Mouse (Mus musculus) splenic B cell, adult 2 months (primary cell): ENCODE data around the gene Grin3b.

Experiments used
- DNase-seq: peaks from one replicate; pipeline ENCODE4 v3.0.0-alpha.2; 2011; ENCODE audit warnings: low read depth, low spot score
- H3K27me3 ChIP-seq: 2 replicates; pipeline ENCODE4 v1.6.1; 2012; ENCODE audit warnings: mild to moderate bottlenecking, low read length, moderate library complexity, mixed read lengths; ENCODE audit not compliant: control insufficient read depth, poor library complexity, insufficient read depth, severe bottlenecking
- H3K36me3 ChIP-seq: 2 replicates; pipeline ENCODE4 v1.6.1; 2012; ENCODE audit warnings: mild to moderate bottlenecking, low read length, moderate library complexity, mixed read lengths; ENCODE audit not compliant: control insufficient read depth, poor library complexity, insufficient read depth, severe bottlenecking

The Grin3b gene

GRCm38 (mm10) chr10:79986963-79987362 lies 16.4 kb downstream of the Grin3b start:
- Histone ChIP-seq H3K27me3 (no peaks in the 10 kb centered on the region), H3K36me3 (peaks cover 7% of the 10 kb centered on the region; the same call in 1 of the 2 replicates)
- peak; percentile 97 for DNase-seq

- DNase-seq: no peak
- Histone ChIP-seq H3K36me3 (peaks cover 13% of the 10 kb centered on the region), H3K27me3 (no peaks in the 10 kb centered on the region)
Measured at GRCm38 (mm10) chr10:79987771-79988505, 17.4 kb downstream of the Grin3b start.

- Histone ChIP-seq H3K36me3 (peaks cover 16% of the 10 kb centered on the region), H3K27me3 (no peaks in the 10 kb centered on the region)
- DNase-seq: peak; percentile 57
Measured at GRCm38 (mm10) chr10:79988506-79989271, 18.2 kb downstream of the Grin3b start, which contains the start of gene Cnn2. TSS of gene Cnn2 (plus strand) at chr10:79988584.

GRCm38 (mm10) chr10:79989272-79989786 lies 18.8 kb downstream of the Grin3b start:
- H3K27me3 ChIP-seq: no peaks in the 10 kb centered on the region
- DNase-seq: no peak
- H3K36me3 ChIP-seq: peaks cover 16% of the 10 kb centered on the region

- no peak for DNase-seq
- Histone ChIP-seq H3K27me3 (no peaks in the 10 kb centered on the region), H3K36me3 (peaks cover 16% of the 10 kb centered on the region)
Measured at GRCm38 (mm10) chr10:79989870-79990269, 19.4 kb downstream of the Grin3b start.

- DNase-seq: no peak
- H3K36me3 ChIP-seq: peaks cover 16% of the 10 kb centered on the region
Measured at GRCm38 (mm10) chr10:79991099-79991498, 20.6 kb downstream of the Grin3b start.

GRCm38 (mm10) chr10:79991548-79991947 lies 21.0 kb downstream of the Grin3b start:
- H3K36me3 ChIP-seq: peaks cover 16% of the 10 kb centered on the region
- no peaks in the 10 kb centered on the region for H3K27me3 ChIP-seq
- no peak for DNase-seq

More at GRCm38 (mm10) chr10:79991099-79991498, 20.6 kb downstream of the Grin3b start:
- H3K27me3 ChIP-seq: no peaks in the 10 kb centered on the region

- H3K36me3 ChIP-seq: peaks cover 16% of the 10 kb centered on the region
- DNase-seq: peak; percentile 47
- H3K27me3 ChIP-seq: no peaks in the 10 kb centered on the region
Measured at GRCm38 (mm10) chr10:79994397-79995115, 24.0 kb downstream of the Grin3b start.

GRCm38 (mm10) chr10:79995636-79996035 lies 25.1 kb downstream of the Grin3b start:
- no peak for DNase-seq
- Histone ChIP-seq H3K27me3 (no peaks in the 10 kb centered on the region), H3K36me3 (peaks cover 16% of the 10 kb centered on the region)

GRCm38 (mm10) chr10:79996272-79997033 lies 25.9 kb downstream of the Grin3b start, which contains the start of gene Abca7:
TSS of gene Abca7 (plus strand) at chr10:79996494.
- peaks cover 15% of the 10 kb centered on the region for H3K36me3 ChIP-seq
- DNase-seq: peak; percentile 97
- H3K27me3 ChIP-seq: no peaks in the 10 kb centered on the region

- peak; percentile 59 for DNase-seq
- H3K27me3 ChIP-seq: no peaks in the 10 kb centered on the region
- H3K36me3 ChIP-seq: peaks cover 11% of the 10 kb centered on the region
Measured at GRCm38 (mm10) chr10:79997034-79997760, 26.7 kb downstream of the Grin3b start.

GRCm38 (mm10) chr10:79997819-79998218 lies 27.3 kb downstream of the Grin3b start:
- no peak for DNase-seq
- Histone ChIP-seq H3K27me3 (no peaks in the 10 kb centered on the region), H3K36me3 (peaks cover 6% of the 10 kb centered on the region; the same call in 1 of the 2 replicates)

GRCm38 (mm10) chr10:80001945-80002344 lies 31.4 kb downstream of the Grin3b start:
- Histone ChIP-seq H3K27me3 (no peaks in the 10 kb centered on the region), H3K36me3 (peaks cover 3% of the 10 kb centered on the region; the same call in 1 of the 2 replicates)
- no peak for DNase-seq
